Mouse (Mus musculus) ES-E14 (cell line): ENCODE results near the gene Psmd5. TPM values are rescaled to one million over a fixed set of nuclear protein-coding genes. Genes with fewer than 3 reads are reported as not detected.

Experiments used
- DNase-seq: peaks from one replicate; pipeline ENCODE4 v3.0.0-alpha.2; 2013; ENCODE audit warnings: low read depth, low spot score
- H3K27ac ChIP-seq: 2 replicates; pipeline ENCODE4 v1.5.1; 2012; ENCODE audit warnings: low read depth, mild to moderate bottlenecking, low read length, moderate library complexity, mixed read lengths; ENCODE audit not compliant: poor library complexity, insufficient read depth, severe bottlenecking
- H3K36me3 ChIP-seq: 2 replicates; pipeline ENCODE4 v1.6.1; 2012; ENCODE audit warnings: mild to moderate bottlenecking, low read length, moderate library complexity, mixed read lengths; ENCODE audit not compliant: control insufficient read depth, poor library complexity, insufficient read depth, severe bottlenecking
- H3K4me1 ChIP-seq, 2 experiments: fragments of 150-350 bp in 1 of 2; sonication (generic) in 1 of 2; 2 replicates each; pipeline ENCODE4 v1.6.1; 2012; ENCODE audit warnings: low read length in 2 of 2, mild to moderate bottlenecking in 1 of 2, mixed read lengths in 1 of 2; ENCODE audit not compliant: control insufficient read depth in 2 of 2, insufficient read depth in 2 of 2, poor library complexity in 1 of 2
- H3K4me3 ChIP-seq, 2 experiments: fragments of 150-350 bp in 1 of 2; sonication (generic) in 1 of 2; 2 replicates each; pipeline ENCODE4 v1.5.1; 2012; ENCODE audit warnings: low read length in 2 of 2, low read depth in 1 of 2, mild to moderate bottlenecking in 1 of 2, mixed read lengths in 1 of 2; ENCODE audit not compliant: insufficient read depth in 1 of 2, poor library complexity in 1 of 2, severe bottlenecking in 1 of 2
- H3K9ac ChIP-seq: 2 replicates; pipeline ENCODE4 v1.6.1; 2012; ENCODE audit warnings: low read depth, mild to moderate bottlenecking, low read length, mixed read lengths; ENCODE audit not compliant: poor library complexity, insufficient read depth, severe bottlenecking
- H3K9me3 ChIP-seq: fragments of 150-350 bp; sonication (generic); 2 replicates; pipeline ENCODE4 v1.6.1; 2012; ENCODE audit warnings: low read depth, mild to moderate bottlenecking, low read length; ENCODE audit not compliant: control insufficient read depth, insufficient read depth
- CHD2 ChIP-seq: IDR thresholded peaks from 2 replicates; pipeline ENCODE4 v1.6.1; 2014; ENCODE audit warnings: mild to moderate bottlenecking, low read depth, low read length, inconsistent platforms
- HCFC1 ChIP-seq: IDR thresholded peaks from 2 replicates; pipeline ENCODE4 v1.6.1; 2012; ENCODE audit warnings: low read length, inconsistent platforms, borderline replicate concordance; ENCODE audit not compliant: insufficient read depth
- MAFK ChIP-seq: IDR thresholded peaks from 2 replicates; pipeline ENCODE4 v1.6.1; 2014; ENCODE audit warnings: mild to moderate bottlenecking, low read depth, low read length, inconsistent platforms; ENCODE audit not compliant: insufficient read depth
- ZC3H11A ChIP-seq: IDR thresholded peaks from 2 replicates; pipeline ENCODE4 v1.6.1; 2012; ENCODE audit warnings: low read depth, mild to moderate bottlenecking, inconsistent platforms, low read length, borderline replicate concordance
- ZNF384 ChIP-seq: IDR thresholded peaks from 2 replicates; pipeline ENCODE4 v1.6.1; 2012; ENCODE audit warnings: low read depth, low read length, inconsistent platforms
- in situ Hi-C, 2 experiments: fragments of 600-800 bp; cut with MboI; formaldehyde crosslinking; loops; one replicate each; pipeline ENCODE4 v1.15.1; 2025; ENCODE audit warnings: low sequenced_read_pairs in 2 of 2, inconsistent platforms in 1 of 2; ENCODE audit not compliant: unreplicated experiment in 2 of 2
- total RNA-seq: library from RNA; depleted of rRNA; stranded (reverse); fragments of 300-350 nt; gene quantifications from 2 replicates; pipeline ENCODE4 v1.2.3, GENCODE M21; 2012

The Psmd5 gene
- total RNA-seq, 1 experiment = 50.6 TPM

GRCm38 (mm10) chr2:34893950-34894349, 19.2 kb upstream of the Psmd5 start:
- in situ Hi-C loops = no loop called here
- TF ChIP-seq CHD2 (no peak), MAFK (no peak), ZC3H11A (no peak), ZNF384 (no peak), HCFC1 (no peak)

DNA sequence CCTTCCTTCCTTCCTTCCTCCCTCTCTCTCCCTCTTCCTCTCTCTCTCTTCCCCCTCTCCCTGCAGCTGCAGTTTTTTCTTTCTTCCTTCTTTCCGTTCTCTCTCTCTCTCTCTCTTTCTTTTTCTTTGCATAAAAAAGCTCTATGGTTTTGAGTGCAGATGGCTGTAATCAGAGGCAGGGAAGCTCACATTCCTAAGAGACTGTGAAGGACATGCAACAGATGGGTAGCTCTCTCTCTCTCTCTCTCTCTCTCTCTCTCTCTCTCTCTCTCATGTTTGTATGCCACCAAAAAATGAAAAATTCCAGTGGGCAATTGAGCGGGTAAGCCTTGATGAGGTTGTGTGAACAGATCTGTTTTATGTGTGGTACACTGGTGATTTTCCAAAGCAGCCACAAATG, 9.4 kb upstream of the Psmd5 start:
- Histone ChIP-seq H3K9me3 (no peaks in the 10 kb centered on the region), H3K9ac (no peak overlapping the region), H3K4me3 (no peak overlapping the region), H3K4me1 (no peaks in the 10 kb centered on the region), H3K36me3 (no peaks in the 10 kb centered on the region), H3K27ac (no peak overlapping the region)
- in situ Hi-C loops = no loop called here
- no peak for DNase-seq
- TF ChIP-seq ZNF384 (no peak), HCFC1 (no peak), CHD2 (no peak), MAFK (no peak), ZC3H11A (no peak)

More at GRCm38 (mm10) chr2:34893950-34894349, 19.2 kb upstream of the Psmd5 start:
- no peak overlapping the region for H3K27ac ChIP-seq
- 0 out of 2 replicates have a peak, but pooled peaks cover 1% of the 10 kb centered on the region for H3K36me3 ChIP-seq
- DNase-seq = no peak
- no peak overlapping the region for H3K4me3 ChIP-seq
- no peaks in the 10 kb centered on the region for H3K9me3 ChIP-seq
- peaks cover 0 to 6% of the 10 kb centered on the region in 2 experiments; a peak in 2 of 4 replicates for H3K4me1 ChIP-seq
- no peak overlapping the region for H3K9ac ChIP-seq

DNA sequence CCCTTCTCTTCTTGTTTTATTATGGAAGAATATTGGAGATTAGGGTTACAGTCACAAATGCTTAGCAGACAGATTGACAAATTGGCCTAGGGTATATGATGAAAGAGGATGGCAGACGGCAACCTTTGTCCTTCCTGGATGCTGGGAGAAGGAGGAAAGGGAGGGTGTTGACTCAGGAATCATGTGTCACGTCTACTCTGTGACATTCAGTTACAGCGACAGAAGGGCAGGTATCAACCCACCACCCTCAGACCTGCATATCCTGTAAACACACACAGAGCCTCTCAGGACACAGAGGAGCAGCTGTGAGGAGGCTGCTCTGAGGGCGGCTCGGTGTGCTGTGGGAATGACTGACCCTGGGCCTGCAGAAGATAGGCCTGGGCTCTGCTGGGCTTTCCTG, 8.4 kb upstream of the Psmd5 start:
- Histone ChIP-seq H3K4me1 (peaks cover 0 to 2% of the 10 kb centered on the region in 2 experiments; a peak in 1 of 4 replicates), H3K36me3 (no peaks in the 10 kb centered on the region), H3K27ac (no peak overlapping the region), H3K4me3 (no peak overlapping the region), H3K9me3 (no peaks in the 10 kb centered on the region), H3K9ac (no peak overlapping the region)
- DNase-seq = no peak
- in situ Hi-C loops = no loop called here
- TF ChIP-seq ZNF384 = no peak
- TF ChIP-seq CHD2 = no peak
- TF ChIP-seq HCFC1 = no peak
- TF ChIP-seq MAFK = no peak
- TF ChIP-seq ZC3H11A = no peak

GRCm38 (mm10) chr2:34882757-34883156, 8.0 kb upstream of the Psmd5 start:
- Histone ChIP-seq H3K9ac (no peak overlapping the region), H3K27ac (no peak overlapping the region), H3K9me3 (no peaks in the 10 kb centered on the region), H3K4me3 (no peak overlapping the region), H3K36me3 (no peaks in the 10 kb centered on the region), H3K4me1 (peaks cover 0 to 2% of the 10 kb centered on the region in 2 experiments; a peak in 1 of 4 replicates)
- in situ Hi-C loops = no loop called here
- no peak for TF ChIP-seq CHD2
- no peak for TF ChIP-seq ZC3H11A
- TF ChIP-seq MAFK = no peak
- no peak for TF ChIP-seq HCFC1
- TF ChIP-seq ZNF384 = no peak
- DNase-seq = no peak
